Mouse (Mus musculus) duodenum, adult 2 months (tissue): ENCODE measurements around the gene Olfr564. TPM values are rescaled to one million over a fixed set of nuclear protein-coding genes. Genes with fewer than 3 reads are reported as not detected.

Experiments
- polyA plus RNA-seq: library from polyadenylated mRNA; depleted of rRNA; stranded (reverse); fragments of >200 nt; gene quantifications from 2 replicates; pipeline ENCODE4 v1.2.3, GENCODE M21; 2012; ENCODE audit warnings: low replicate concordance; rRNA removed

The Olfr564 gene
- not detected in 2 replicates for polyA plus RNA-seq

GRCm38 (mm10) chr7:102803180-102803579, at the start of gene Olfr564:
Gene Olfr564 (plus strand): TSS chr7:102803480.

GRCm38 (mm10) chr7:102759266-102759665, 44.0 kb upstream of the Olfr564 start, which contains the start of the genes Olfr560 and Olfr78:
Gene Olfr560 (minus strand): TSS chr7:102759366.
Gene Olfr78 (minus strand): TSS chr7:102759471.

GRCm38 (mm10) chr7:102770921-102771320, 32.4 kb upstream of the Olfr564 start, which contains the start of gene Olfr561:
Gene Olfr561 (plus strand): TSS chr7:102771221.

Other genes with a start within 250 kb of the Olfr564 start
- 1.1 and 1.4 TPM in 2 replicates for gene Trim21, start 238.0 kb upstream of the Olfr564 start, polyA plus RNA-seq
- gene Olfr550, start 232.0 kb upstream of the Olfr564 start, polyA plus RNA-seq = not detected in 2 replicates
- gene Olfr551, start 211.6 kb upstream of the Olfr564 start, polyA plus RNA-seq = not detected in 2 replicates
- gene Olfr552, start 205.7 kb upstream of the Olfr564 start, polyA plus RNA-seq = not detected in 2 replicates
- gene Olfr553, start 185.3 kb upstream of the Olfr564 start, polyA plus RNA-seq = not detected in 2 replicates
- not detected in 2 replicates for gene Olfr554, start 165.0 kb upstream of the Olfr564 start, polyA plus RNA-seq
- not detected in 2 replicates for gene Olfr555, start 144.7 kb upstream of the Olfr564 start, polyA plus RNA-seq
- gene Olfr556, start 138.6 kb upstream of the Olfr564 start, polyA plus RNA-seq = not detected in 2 replicates
- gene Trim68, start 116.2 kb upstream of the Olfr564 start, polyA plus RNA-seq = 1.7 and 3.0 TPM in 2 replicates
- not detected in 2 replicates for gene Olfr557, start 107.6 kb upstream of the Olfr564 start, polyA plus RNA-seq
- gene Olfr558, start 101.3 kb upstream of the Olfr564 start, polyA plus RNA-seq = 0.07 and 0.09 TPM in 2 replicates
- not detected in 2 replicates for gene Olfr33, start 84.4 kb upstream of the Olfr564 start, polyA plus RNA-seq
- not detected in 2 replicates for gene Olfr559, start 76.0 kb upstream of the Olfr564 start, polyA plus RNA-seq
- not detected in 2 replicates for gene Olfr560, start 44.1 kb upstream of the Olfr564 start, polyA plus RNA-seq
- gene Olfr78, start 44.0 kb upstream of the Olfr564 start, polyA plus RNA-seq = 0.24 and 0.67 TPM in 2 replicates
- gene Olfr561, start 32.3 kb upstream of the Olfr564 start, polyA plus RNA-seq = not detected in 2 replicates
- not detected in 2 replicates for gene Olfr566, start 55.3 kb downstream of the Olfr564 start, polyA plus RNA-seq
- not detected in 2 replicates for gene Olfr568, start 73.6 kb downstream of the Olfr564 start, polyA plus RNA-seq
- gene Olfr569, start 87.4 kb downstream of the Olfr564 start, polyA plus RNA-seq = not detected in 2 replicates
- not detected in 2 replicates for gene Olfr570, start 91.1 kb downstream of the Olfr564 start, polyA plus RNA-seq
- gene Olfr571, start 114.1 kb downstream of the Olfr564 start, polyA plus RNA-seq = not detected in 2 replicates
- gene Olfr572, start 120.9 kb downstream of the Olfr564 start, polyA plus RNA-seq = not detected in 2 replicates
- not detected in 2 replicates for gene Olfr573-ps1, start 139.1 kb downstream of the Olfr564 start, polyA plus RNA-seq
- not detected in 2 replicates for gene Olfr574, start 145.0 kb downstream of the Olfr564 start, polyA plus RNA-seq
- not detected in 2 replicates for gene Olfr575, start 155.3 kb downstream of the Olfr564 start, polyA plus RNA-seq
- not detected in 2 replicates for gene Olfr576, start 159.2 kb downstream of the Olfr564 start, polyA plus RNA-seq
- not detected in 2 replicates for gene Olfr577, start 172.5 kb downstream of the Olfr564 start, polyA plus RNA-seq
- gene Olfr578, start 185.8 kb downstream of the Olfr564 start, polyA plus RNA-seq = not detected in 2 replicates
- not detected in 2 replicates for gene Olfr582, start 234.5 kb downstream of the Olfr564 start, polyA plus RNA-seq
- not detected in 2 replicates for gene Olfr583, start 247.8 kb downstream of the Olfr564 start, polyA plus RNA-seq